Mouse (Mus musculus) intestine, embryonic 14.5 days (tissue): ENCODE results near the gene Wnt7b. TPM values are rescaled to one million over a fixed set of nuclear protein-coding genes. Genes with fewer than 3 reads are reported as not detected.
A peak's percentile ranks its signal among the peaks of the same experiment; 100 is the strongest.

ENCODE experiments used
- ATAC-seq: fragments of 200-750 bp; cut with Nextera tagmentation; replicated peaks from 2 replicates; pipeline ENCODE4 v1.8.0; 2017; ENCODE audit warnings: low read depth, moderate number of reproducible peaks, moderate TSS enrichment, moderate library complexity; ENCODE audit not compliant: low FRiP score, low TSS enrichment
- DNase-seq: peaks from one replicate; pipeline ENCODE4 v3.0.0-alpha.2; 2018; ENCODE audit warnings: low spot score
- H3K27ac ChIP-seq: fragments of 300-500 bp; sonication (generic); 2 replicates; pipeline ENCODE4 v1.5.1; 2014; ENCODE audit warnings: low read depth, mild to moderate bottlenecking, control low read depth
- H3K27me3 ChIP-seq: fragments of 300-500 bp; sonication (generic); replicated peaks from 2 replicates; pipeline ENCODE4 v1.6.1; 2014; ENCODE audit warnings: low read length, control low read depth; ENCODE audit not compliant: control insufficient read depth, insufficient read depth
- H3K36me3 ChIP-seq: fragments of 300-500 bp; sonication (generic); 2 replicates; pipeline ENCODE4 v1.6.1; 2014; ENCODE audit warnings: low read length, control low read depth; ENCODE audit not compliant: control insufficient read depth, insufficient read depth
- H3K4me1 ChIP-seq: fragments of 300-500 bp; sonication (generic); replicated peaks from 2 replicates; pipeline ENCODE4 v1.6.1; 2014; ENCODE audit warnings: low read length, control low read depth, mixed read lengths; ENCODE audit not compliant: control insufficient read depth, insufficient read depth
- H3K4me2 ChIP-seq: fragments of 300-500 bp; sonication (generic); 2 replicates; pipeline ENCODE4 v1.6.1; 2014; ENCODE audit warnings: low read length
- H3K4me3 ChIP-seq: fragments of 300-500 bp; sonication (generic); 2 replicates; pipeline ENCODE4 v1.5.1; 2014; ENCODE audit warnings: low read depth, low read length, control low read depth, mixed read lengths
- H3K9ac ChIP-seq: fragments of 300-500 bp; sonication (generic); 2 replicates; pipeline ENCODE4 v1.6.1; 2014; ENCODE audit warnings: mild to moderate bottlenecking, low read length
- H3K9me3 ChIP-seq: fragments of 300-500 bp; sonication (generic); 2 replicates; pipeline ENCODE4 v1.6.1; 2016; ENCODE audit warnings: low read length, control low read depth; ENCODE audit not compliant: control insufficient read depth
- WGBS: fragments of 180-500 bp; shearing (Covaris S2); extraction: QIAGEN DNeasy Blood & Tissue Kit; methylation state at CpG from one replicate; pipeline ENCODE4 v1.1.7; 2014; 5-methylcytosine and 5-hydroxymethylcytosine counted together
- polyA plus RNA-seq: library from polyadenylated mRNA; unstranded; fragments of >200 nt; fragmentation: Nextera tagmentation; extraction: Ambion mirVana; gene quantifications from 2 replicates; pipeline ENCODE4 v1.2.1, GENCODE M21; 2014

The Wnt7b gene
- 0.42 and 2.2 TPM in 2 replicates for polyA plus RNA-seq

DNA sequence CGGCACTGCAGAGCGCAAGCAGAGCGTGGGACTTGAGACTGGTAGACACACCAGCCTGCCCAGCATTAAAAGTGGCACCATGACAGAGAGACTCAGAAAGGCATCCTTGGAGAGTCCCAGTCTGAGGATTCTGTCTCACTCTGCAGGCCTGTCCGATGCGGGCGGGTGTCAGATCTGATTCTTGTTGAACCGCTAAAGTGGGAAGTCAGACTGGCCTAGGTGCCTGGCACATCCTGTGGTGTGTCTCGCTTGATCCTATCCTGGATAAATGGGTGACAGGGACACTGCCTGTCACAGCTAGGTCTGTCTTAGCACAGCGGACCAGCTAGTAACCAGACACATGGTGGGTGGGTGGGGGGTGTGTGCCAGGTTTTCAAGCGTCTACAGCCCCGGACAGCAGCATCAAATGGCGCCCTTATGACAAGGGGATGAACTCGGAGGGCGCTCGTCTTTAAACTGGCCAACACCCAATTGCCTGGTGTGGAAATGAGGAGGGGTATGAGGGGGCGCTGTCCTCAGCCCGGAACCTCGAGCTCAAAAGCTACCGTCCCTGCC, at the start of gene Wnt7b:
Wnt7b (minus strand) TSS at position 118 of the 555 bp plus-strand sequence.
- DNase-seq (no peak), ATAC-seq (no peak)
- H3K36me3 ChIP-seq = no peaks in the 10 kb centered on the region
- WGBS = 4% methylated on average over 19 of the region's 19 CpGs
- peaks cover 72% of the 10 kb centered on the region for H3K27me3 ChIP-seq
- peak within 1 kb of the TSS; percentile 81 for H3K4me2 ChIP-seq
- H3K9ac ChIP-seq = 0 out of 2 replicates have a peak within 1 kb of the TSS, but pooled peaks have one; percentile 22
- H3K27ac ChIP-seq = no peak within 1 kb of the TSS
- peak within 1 kb of the TSS; percentile 43 for H3K4me3 ChIP-seq
- peaks cover 5% of the 10 kb centered on the region; the same call in 1 of the 2 replicates for H3K4me1 ChIP-seq
- H3K9me3 ChIP-seq = peaks cover 3% of the 10 kb centered on the region; the same call in 1 of the 2 replicates

GRCm38 (mm10) chr15:85631591-85631990, 49.3 kb upstream of the Wnt7b start:
- ATAC-seq = no peak

GRCm38 (mm10) chr15:85629924-85630545, 47.8 kb upstream of the Wnt7b start:
- Histone ChIP-seq H3K27me3 (peaks cover 22% of the 10 kb centered on the region), H3K27ac (no peak overlapping the region), H3K9ac (no peak overlapping the region)

More at GRCm38 (mm10) chr15:85631591-85631990, 49.3 kb upstream of the Wnt7b start:
- DNase-seq = no peak
- no peaks in the 10 kb centered on the region for H3K36me3 ChIP-seq
- no peak overlapping the region for H3K4me3 ChIP-seq
- no peak overlapping the region for H3K9ac ChIP-seq
- no peak overlapping the region for H3K4me2 ChIP-seq
- no peaks in the 10 kb centered on the region for H3K9me3 ChIP-seq
- no peaks in the 10 kb centered on the region for H3K4me1 ChIP-seq
- no peak overlapping the region for H3K27ac ChIP-seq
- H3K27me3 ChIP-seq = peaks cover 6% of the 10 kb centered on the region
- WGBS = 39% methylated on average over 2 of the region's 2 CpGs

GRCm38 (mm10) chr15:85625666-85626279, 43.5 kb upstream of the Wnt7b start:
- H3K9ac ChIP-seq = peak overlapping the region; percentile 57
- no peaks in the 10 kb centered on the region; the same call in 1 of the 2 replicates for H3K9me3 ChIP-seq
- no peaks in the 10 kb centered on the region for H3K4me1 ChIP-seq
- H3K4me3 ChIP-seq = peak overlapping the region; percentile 40
- no peak overlapping the region for H3K27ac ChIP-seq
- H3K4me2 ChIP-seq = peak overlapping the region; percentile 81
- DNase-seq = no peak
- ATAC-seq = peak; percentile 45; the same call in 1 of the 2 replicates
- peaks cover 34% of the 10 kb centered on the region for H3K27me3 ChIP-seq
- no peaks in the 10 kb centered on the region for H3K36me3 ChIP-seq
- WGBS = 3% methylated on average over 67 of the region's 68 CpGs

More at GRCm38 (mm10) chr15:85629924-85630545, 47.8 kb upstream of the Wnt7b start:
- DNase-seq (no peak), ATAC-seq (no peak)
- Histone ChIP-seq H3K4me2 (no peak overlapping the region), H3K36me3 (no peaks in the 10 kb centered on the region), H3K4me1 (no peaks in the 10 kb centered on the region), H3K9me3 (no peaks in the 10 kb centered on the region), H3K4me3 (no peak overlapping the region)
- 85% methylated on average over 7 of the region's 7 CpGs for WGBS

DNA sequence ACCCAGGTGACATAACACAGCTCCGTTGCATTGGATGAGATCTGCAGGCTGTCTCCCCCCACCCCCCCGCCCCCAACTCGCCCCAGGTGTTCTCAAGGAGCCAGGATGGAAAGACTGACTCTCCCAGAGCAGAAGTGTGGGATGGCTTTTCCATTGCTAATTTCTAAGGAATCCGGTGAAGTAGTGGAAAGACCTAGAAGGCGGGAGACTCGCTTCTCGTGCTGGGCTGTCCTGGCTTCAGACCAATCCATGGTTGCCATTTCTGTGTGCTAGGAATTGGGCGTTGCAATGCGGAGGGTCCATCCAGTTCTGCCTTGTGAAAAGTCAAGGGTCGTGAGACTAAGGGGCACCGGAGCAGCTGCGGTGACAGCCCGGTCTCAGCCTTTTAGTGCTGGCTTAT, 39.9 kb upstream of the Wnt7b start:
- Histone ChIP-seq H3K9me3 (no peaks in the 10 kb centered on the region; the same call in 1 of the 2 replicates), H3K4me1 (no peaks in the 10 kb centered on the region), H3K4me3 (no peak overlapping the region), H3K27me3 (peaks cover 35% of the 10 kb centered on the region), H3K4me2 (no peak overlapping the region), H3K36me3 (no peaks in the 10 kb centered on the region), H3K9ac (no peak overlapping the region), H3K27ac (no peak overlapping the region)
- no peak for ATAC-seq
- 77% methylated on average over 13 of the region's 13 CpGs for WGBS
- DNase-seq = no peak

DNA sequence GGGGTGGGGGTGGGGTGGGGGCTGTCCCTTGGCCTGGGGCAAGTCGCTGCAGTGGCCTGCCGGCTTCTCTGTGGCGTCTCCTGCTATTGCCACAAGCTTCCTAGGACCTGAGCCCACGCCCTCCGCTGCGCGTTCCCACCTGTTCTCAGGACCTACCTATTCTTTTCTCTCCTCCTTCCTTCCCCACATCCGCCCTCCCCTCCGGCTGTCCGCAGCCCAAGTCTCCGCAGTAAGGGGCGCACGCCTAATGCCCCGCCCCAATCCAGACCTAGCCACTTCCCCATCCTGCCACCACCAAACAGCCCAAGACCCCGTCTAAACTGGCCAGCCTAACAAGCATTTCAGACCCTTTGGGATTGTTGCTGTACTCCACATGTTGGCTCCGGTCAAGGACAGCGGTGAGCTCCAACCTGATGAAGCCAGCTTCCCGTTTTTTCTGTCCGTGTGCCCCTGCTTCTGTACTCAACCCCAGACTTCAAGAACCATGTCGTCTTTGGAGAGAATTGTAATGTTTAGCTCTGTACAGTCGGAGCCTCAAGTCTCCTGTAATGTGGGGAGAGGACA, 33.3 kb upstream of the Wnt7b start:
- Histone ChIP-seq H3K4me3 (no peak overlapping the region), H3K36me3 (no peaks in the 10 kb centered on the region), H3K9me3 (no peaks in the 10 kb centered on the region), H3K9ac (no peak overlapping the region), H3K4me2 (no peak overlapping the region), H3K4me1 (peaks cover 14% of the 10 kb centered on the region), H3K27me3 (peaks cover 18% of the 10 kb centered on the region), H3K27ac (no peak overlapping the region)
- 33% methylated on average over 20 of the region's 21 CpGs for WGBS
- DNase-seq = no peak
- ATAC-seq = no peak

DNA sequence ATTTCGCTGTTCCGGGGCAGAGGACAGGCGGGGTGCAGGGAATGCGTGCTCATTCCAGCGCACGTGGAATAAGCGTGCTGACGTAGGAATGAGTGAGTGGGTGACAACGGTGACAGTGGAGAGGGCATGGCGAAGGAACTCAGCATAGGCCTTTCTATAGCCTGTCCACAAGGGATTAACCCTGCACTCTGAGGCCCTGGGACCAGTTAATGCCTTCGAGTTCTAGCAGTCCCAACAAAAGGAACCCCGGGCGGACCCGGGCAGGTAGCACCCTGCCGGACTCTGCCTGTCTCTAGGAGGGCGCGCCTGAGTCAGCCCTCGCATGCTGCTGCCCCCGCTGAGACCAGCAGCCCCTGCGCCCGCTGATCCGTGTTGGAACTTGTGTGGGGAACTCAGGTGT, 32.8 kb upstream of the Wnt7b start:
- Histone ChIP-seq H3K27me3 (peaks cover 18% of the 10 kb centered on the region), H3K4me2 (no peak overlapping the region), H3K9ac (no peak overlapping the region), H3K9me3 (no peaks in the 10 kb centered on the region), H3K4me1 (peaks cover 19% of the 10 kb centered on the region), H3K36me3 (no peaks in the 10 kb centered on the region), H3K27ac (no peak overlapping the region), H3K4me3 (no peak overlapping the region)
- ATAC-seq (no peak), DNase-seq (no peak)
- WGBS = 42% methylated on average over 22 of the region's 22 CpGs

- DNase-seq (no peak), ATAC-seq (no peak)
- Histone ChIP-seq H3K4me1 (peaks cover 19% of the 10 kb centered on the region), H3K4me3 (no peak overlapping the region), H3K27ac (peak overlapping the region; percentile 27; the same call in 1 of the 2 replicates), H3K9me3 (no peaks in the 10 kb centered on the region), H3K27me3 (peaks cover 18% of the 10 kb centered on the region), H3K4me2 (no peak overlapping the region), H3K36me3 (no peaks in the 10 kb centered on the region), H3K9ac (no peak overlapping the region)
- WGBS = 82% methylated on average over 17 of the region's 17 CpGs
Measured at GRCm38 (mm10) chr15:85613358-85614266, 31.3 kb upstream of the Wnt7b start.
